Mouse (Mus musculus) frontal cortex, adult (tissue): ENCODE data around the gene Ahnak.

ENCODE experiments used
- ATAC-seq: cut with Nextera tagmentation; 2 replicates; pipeline ENCODE4 v1.9.2; 2017; ENCODE audit warnings: mild to moderate bottlenecking, moderate library complexity, mixed read lengths; ENCODE audit not compliant: low TSS enrichment

The Ahnak gene

DNA sequence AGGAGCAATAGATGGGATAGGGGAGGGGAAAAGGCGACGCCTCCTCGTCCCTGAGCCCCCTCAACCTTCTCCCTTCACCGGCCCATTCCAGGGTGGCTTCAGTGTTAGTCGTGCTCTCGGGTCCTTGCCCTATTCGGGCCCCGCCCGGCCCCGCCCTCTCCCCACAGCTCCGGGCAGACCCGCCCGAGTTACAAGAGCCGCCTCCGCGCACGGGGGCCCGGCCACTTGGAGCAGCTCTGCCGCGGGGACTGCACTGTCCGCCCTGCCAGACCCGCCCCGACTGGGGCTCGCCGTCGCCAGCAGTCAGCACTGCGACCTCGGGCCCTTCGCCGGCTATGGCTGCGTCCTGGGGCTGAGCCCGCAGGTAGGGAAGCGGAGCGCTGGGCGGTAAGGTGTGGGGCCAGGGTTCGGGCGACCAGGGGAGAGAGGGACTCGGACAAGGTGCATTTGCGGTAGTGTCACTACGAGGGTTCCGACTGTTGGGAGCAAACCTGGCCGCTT is at the start of gene Ahnak:
TSS of gene Ahnak (plus strand) at position 219 of the 501 bp plus-strand sequence.
- ATAC-seq: no peak

DNA sequence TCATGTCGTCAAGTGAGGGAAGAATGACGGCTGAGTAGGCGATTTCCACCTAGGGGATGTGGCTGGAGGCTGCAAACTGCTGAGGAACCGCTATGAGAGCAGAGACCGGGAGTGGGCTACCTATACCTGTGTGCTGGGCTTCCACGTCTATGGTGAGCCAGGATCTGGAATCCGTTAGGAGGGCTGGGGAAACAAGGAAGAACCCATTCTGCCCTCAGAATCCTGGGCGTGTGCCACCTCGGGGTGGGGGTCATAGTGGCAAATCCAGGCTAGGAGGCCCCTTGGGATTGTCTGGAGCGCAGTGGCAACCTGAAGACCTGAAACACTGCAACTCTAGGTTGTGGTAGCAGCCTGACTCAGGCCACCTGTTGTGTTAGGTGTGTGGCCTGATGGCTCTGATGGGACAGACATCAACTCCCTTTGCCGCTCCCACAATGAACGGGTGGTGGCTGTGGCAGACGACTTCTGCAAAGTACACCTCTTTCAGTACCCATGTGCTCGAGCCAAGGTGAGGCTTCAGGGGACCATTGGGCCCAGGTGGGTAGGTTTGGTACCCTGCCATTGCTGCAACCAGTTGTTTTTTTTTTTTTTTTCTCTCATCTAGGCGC is 48.5 kb upstream of the Ahnak start:
- no peak for ATAC-seq

DNA sequence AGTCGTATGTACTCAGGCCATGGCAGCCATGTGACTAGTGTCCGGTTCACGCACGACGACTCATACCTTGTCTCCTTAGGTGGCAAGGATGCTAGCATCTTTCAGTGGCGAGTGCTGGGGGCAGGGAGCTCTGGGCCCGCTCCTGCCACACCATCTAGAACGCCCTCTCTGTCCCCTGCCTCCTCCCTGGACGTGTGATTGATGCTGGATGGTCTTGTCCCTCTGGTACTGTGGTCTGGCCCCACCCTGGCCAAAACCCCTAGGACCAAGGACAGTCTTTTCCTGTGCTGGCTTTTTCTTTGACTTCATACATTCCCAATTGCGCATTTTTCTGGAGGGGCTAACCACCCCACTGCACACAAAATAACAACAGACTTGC is 48.0 kb upstream of the Ahnak start:
- ATAC-seq: no peak

DNA sequence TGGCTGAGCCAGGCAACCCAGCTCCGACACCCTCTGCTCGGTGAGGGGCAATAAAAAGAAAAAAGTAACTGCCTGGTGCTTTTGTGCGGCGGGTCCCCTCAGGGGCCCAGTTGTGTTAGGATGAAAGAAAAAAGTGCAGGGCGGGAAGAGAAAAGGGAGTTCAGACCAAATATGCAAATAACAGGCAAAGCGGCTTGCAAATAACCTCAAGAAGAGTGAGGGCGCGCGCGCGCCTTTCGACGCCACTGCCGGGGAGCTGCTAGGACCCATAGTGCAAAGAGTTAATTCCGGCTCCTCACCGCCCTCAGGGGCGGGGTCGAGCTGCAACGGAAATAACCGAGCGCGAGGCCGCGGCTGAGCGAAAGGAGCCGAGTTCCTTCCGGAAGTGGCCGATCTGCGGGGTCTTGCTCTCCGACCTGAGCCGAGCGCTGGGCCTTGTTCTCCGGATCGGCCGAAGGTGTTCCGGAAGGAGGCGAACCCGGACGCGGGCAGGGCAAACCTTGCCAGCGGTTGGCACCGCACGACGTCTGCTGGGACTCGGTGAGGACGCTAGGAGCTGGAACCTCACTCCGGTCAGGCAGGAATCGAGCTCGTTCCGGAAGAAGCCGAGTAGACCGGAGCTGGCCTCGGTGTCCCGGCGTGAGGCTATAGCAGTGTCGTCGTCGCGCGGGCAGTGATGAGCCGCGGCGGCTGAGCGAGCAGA is 47.4 kb upstream of the Ahnak start, which contains the start of gene Mta2:
TSS of gene Mta2 (plus strand) at position 361 of the 703 bp plus-strand sequence.
- ATAC-seq: peak; percentile 92

DNA sequence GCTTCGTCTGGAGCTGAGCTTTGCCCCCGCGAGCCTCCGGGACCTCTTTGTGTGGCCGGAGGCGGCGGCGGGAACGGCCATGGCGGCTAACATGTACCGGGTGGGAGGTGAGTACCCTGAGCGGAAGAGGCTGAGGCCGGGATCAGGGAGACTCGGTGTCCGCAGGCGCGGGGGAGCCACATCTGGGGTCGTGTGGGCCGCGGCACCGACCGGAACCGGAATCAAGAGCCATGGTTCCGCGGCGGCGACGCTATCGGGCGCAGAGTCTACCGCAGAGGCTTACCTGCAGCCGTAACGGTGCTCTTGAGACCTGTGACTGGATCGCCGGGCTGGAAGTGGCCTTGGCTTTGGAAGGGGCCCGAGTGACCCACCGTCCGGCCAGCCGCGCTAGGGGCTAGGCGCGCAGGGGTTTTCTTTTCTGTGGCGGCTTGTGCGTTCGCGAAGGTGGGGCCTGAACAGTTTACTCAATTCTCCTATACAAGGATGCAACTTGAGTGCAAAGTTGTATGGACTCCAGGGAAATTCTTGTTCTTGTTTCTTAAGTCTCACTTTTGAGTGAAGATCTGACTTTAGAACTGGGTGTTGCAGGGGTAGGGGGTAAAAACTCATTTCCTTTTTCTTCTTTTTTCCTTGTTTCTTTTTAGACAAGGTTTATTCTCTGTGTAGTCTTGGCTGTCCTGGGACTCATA is 46.7 kb upstream of the Ahnak start:
- ATAC-seq: peak; percentile 45

DNA sequence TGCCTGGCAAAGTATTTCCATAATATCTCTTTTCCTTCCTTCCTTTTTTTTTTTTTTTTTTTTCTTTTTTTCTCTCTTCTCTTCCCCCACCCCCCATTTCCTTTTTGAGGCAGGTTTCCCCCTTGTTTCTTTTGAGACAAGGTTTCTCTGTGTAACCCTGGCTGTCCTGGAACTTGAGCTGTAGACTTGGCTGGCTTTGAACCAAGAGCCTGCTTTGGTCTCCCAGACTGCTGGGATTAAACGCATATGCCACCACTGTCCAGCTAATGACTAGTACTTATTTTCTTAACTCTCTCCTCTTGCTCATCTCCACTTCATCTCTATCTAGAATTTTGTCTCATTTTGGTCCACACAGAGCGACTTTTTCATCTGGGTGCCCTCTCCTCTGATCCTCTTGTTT is 46.0 kb upstream of the Ahnak start:
- ATAC-seq: no peak

DNA sequence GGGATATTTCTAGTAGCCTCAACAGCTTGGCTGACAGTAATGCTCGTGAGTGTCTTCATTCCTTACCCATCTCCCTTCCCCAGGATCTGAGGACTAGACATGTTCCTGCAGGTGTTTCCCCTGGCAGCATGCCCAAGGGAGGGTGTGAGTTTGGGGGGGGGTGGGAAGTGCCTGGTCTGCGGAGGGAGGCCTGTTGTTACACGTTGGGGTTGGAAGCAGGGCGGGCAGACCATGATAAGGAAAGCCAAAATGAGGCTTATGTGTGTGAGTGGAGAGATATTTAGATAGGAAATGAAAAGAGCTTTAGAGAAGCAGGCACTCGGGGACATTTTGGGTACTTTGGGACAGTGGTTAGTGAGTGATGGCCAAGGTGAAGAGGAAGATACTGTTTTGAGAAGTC is 45.0 kb upstream of the Ahnak start:
- no peak for ATAC-seq

DNA sequence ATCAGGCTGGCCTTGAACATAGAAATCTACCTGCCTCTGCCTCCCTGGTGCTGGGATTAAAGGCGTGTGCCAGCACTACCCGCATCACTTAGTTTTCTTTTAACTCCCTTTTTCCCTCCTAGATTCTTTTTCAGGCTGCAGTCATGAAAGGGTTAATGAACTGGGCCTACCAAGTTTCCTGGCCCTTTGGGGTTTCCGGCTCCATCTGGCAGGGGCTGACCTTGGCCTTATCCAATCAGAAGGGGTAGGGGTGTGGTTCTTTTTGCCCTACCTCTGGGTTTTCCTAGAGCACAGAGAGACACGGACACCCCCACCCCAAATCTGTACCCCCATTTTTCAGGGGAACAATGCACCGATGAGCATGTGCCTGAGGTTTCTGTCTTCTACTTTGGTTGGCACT is 44.3 kb upstream of the Ahnak start:
- no peak for ATAC-seq

DNA sequence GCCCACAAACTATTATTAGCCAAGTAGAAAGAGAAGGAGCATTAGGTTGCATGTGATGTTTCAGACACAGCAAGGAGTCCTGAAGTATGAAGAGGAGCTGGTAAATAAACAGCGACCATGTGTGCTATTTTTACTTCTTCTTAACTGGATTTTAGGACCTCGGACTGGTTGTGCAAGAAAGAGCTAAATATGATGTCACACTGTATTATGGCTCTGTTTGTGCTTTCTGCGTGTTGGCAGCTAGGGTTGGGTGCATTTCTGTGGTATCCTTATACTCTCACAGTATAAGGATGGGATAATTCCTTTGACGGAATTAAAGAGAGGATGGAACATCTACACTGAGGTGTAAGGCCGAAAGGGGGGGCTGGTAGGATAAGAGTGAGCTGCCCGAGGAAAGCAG is 43.8 kb upstream of the Ahnak start:
- ATAC-seq: no peak

DNA sequence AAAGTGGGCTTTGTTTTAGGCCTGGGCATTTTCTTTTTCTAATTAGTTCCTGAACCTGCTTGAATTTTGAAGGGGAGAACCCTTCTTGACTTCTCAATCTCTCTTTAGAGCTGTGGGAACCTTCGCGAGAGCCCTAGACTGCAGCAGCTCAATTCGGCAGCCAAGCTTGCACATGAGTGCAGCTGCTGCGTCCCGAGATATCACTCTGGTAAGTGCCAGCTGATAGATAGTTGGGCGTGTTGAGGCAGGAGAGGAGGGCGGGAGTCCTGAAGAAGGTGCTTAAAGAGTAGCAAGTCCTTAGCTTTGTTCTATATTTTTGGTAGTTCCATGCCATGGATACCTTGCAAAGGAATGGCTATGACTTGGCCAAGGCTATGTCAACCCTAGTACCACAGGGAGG is 42.2 kb upstream of the Ahnak start:
- no peak for ATAC-seq

DNA sequence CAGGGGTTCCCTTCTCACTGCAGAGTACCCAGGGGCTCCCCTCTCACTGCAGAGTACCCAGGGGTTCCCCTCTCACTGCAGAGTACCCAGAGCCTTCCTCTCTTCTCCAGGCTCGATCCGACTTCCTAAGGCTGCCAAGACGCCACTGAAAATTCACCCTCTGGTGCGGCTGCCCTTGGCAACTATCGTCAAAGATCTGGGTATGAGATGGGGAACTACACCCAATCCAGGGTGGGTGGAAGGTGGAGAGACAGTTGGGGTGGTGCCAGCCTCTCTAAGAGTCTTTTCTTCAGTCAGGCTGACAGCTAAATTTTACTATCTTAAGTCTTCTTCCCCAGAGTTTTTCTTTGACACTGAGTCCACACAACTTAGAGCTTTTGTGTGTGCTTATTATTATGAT is 38.9 kb upstream of the Ahnak start:
- no peak for ATAC-seq

DNA sequence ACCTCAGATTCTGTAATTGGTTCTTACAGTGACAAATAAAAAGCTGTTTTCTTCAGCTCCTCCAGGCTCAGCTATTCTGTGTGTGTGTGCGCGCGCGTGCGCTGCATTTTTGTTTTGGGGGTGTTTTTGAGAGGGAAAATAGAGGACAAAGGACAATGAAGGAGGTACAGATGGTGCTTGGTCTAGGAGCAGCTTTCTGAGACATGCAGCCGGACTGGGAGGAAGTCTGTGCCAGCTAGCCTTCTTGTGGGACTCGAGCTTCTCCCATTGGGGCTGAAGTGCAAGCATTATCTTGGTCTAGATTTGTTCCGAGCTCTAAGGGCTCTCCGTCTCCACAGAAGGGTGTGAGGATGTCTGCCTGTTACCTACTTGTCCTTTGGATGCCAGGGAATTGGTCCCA is 36.8 kb upstream of the Ahnak start:
- no peak for ATAC-seq

DNA sequence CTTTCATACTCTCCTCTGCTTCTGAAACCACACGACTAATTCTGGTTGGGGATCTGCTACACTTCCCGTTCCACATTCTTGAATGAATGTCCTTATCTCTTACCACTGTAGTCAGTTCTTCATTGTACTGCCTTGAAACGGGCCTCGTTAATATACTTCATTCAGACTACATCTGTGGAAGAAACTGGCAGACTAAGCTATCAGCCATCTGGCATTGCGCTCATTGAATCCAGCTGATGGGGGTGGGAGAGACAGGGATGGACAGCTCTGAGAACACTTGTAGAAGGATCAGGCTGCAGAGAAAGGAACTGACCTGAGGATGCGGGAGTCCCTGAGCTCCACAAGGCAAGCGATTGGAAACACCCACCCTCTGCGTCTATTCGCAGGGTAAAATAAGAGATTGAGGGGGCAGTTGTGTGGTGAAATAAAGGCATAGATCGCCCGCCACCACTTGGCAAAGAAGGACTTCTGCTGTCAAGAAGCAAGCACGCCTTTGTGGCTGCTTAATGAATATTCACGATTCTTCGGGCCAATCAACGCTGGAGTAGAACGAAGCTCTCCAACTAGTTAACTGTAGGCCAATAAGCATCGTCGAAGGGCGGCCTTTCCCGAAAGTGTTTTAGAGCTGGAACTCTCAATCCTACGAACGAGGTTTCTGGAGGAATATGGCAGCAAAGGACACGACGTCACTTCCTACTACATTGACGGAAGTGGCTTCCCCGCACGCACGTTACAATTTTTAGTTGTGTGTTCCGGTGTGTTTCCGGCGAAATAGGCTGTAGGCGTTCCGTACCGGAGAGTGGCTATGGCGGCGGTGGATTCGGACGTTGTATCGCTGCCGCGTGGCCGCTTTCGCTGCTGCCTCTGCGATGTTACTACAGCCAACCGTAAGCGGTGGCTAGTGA is 35.7 kb upstream of the Ahnak start, which contains the start of gene Tut1:
TSS of gene Tut1 (plus strand) at position 713 of the 905 bp plus-strand sequence.
- ATAC-seq: peak; percentile 92

DNA sequence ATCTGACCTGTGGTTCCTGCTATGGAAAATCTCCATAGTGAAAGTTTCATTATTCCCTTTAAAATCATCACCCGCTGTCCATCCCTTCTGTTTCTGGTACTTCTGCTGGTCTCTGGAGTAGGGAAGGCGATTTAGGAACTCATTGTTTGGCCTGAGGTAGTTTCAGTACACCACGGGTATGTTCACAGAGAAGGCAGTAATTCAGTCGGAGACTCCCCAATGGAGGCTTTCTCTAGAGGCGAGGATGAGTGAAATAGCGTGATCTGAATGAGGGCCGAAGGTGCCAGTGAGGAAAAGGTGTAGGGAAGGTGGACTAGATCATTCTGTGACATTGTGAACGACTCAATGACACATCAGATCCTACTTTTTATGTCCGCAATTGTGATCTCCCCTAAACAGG is 34.9 kb upstream of the Ahnak start:
- no peak for ATAC-seq

DNA sequence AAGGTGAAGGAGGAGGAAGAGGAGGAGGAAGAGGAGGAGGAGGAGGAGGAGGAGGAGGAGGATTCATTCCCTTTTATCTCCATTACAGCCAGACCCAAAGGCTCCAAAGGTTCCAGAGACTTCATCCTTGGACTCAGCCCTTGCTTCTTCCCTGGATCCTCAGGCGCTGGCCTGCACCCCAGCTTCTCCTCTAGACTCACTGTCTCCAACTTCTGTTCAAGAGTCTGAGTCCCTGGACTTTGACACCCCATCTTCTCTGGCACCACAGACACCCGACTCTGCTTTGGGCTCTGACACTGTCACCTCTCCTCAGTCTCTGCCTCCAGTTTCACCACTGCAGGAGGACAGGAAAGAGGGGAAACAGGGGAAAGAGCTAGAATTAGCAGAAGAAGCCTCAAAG is 26.8 kb upstream of the Ahnak start:
- ATAC-seq: no peak

DNA sequence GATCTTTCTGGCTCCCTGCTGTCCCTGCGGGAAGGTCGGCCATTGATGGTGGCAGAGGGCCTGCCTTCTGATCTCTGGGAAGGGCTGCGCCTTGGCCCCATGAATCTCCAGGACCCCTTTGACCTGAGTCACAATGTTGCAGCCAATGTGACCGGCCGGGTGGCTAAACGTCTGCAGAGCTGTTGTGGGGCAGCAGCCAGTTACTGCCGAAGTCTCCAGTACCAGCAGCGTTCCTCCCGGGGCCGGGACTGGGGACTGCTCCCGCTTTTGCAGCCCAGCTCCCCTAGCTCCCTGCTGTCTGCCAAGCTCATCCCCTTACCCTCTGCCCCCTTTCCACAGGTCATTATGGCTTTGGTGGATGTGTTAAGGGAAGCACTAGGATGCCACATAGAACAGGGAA is 24.0 kb upstream of the Ahnak start:
- ATAC-seq: no peak

DNA sequence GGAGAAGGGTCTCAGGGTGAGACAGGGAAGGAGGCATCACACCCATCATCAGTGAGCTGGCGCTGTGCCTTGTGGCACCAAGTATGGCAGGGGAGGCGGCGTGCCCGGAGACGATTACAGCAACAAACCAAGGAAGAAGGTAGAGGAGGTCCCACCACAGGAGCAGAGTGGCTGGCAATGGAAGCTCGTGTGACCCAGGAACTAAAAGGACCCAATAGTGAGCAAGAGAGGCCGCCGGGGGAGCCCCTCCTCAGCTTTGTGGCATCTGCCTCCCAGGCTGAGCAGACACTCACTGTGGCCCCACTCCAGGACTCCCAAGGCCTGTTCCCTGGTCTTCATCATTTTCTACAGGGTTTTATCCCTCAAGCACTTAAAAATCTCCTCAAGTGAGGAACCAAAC is 23.3 kb upstream of the Ahnak start:
- no peak for ATAC-seq

DNA sequence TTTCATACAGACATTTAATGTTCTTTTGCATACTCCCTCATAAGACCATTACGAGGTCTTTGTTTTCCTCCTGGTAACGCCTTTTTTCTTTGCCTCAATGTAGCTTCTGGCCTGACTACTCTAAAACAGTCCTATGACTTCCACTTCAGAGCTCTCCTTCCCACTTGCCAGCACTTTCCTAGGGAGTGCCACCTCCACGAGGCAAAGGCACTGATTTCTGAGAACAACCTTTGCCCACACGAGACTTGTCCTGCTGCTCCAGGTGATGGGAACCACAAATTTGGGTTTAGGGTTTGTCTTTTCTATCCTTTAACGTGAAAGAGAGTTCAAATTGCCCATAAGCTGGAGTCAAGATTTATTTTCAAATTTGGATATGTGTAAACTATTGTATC is 22.9 kb upstream of the Ahnak start:
- ATAC-seq: no peak

DNA sequence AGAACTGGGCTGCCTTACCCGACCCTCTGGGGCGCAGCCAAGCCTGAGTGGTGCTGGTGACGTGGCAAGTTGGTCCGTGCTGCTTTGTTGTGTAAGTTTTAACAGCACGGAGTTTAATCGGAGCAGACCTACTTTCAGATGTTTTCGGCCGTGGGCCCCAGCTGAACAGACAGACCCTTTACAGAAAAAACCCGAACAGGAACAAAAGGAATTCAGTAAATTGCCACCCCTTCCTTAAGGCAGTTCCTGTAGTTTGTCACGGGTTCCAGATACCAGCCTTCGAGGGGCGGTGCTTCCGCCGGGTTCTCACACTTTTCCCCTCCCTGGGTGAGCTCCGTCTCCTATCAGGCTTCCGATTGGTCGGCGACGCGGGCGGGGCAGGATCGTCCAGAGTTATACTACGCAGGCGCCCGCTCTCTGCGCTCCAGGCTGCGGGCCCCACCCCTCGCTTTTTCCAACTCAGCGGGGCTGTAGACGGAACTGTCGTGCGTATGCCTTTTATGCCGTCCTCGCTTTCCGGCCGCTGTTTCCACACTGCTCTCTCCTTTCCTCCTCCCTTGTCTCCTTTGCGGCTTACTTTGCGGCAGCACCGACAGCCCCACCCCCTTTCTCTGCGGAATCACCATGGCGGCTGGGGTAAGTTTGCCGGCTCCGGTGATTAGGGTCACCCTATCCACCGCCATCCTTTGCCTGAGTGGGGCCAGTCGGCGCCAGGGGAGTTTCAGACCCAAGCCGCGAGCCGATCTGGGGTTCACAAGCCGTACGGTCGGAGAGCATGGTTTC is 22.3 kb upstream of the Ahnak start, which contains the start of gene Eef1g:
TSS of gene Eef1g (plus strand) at position 452 of the 783 bp plus-strand sequence.
- peak; percentile 94 for ATAC-seq

DNA sequence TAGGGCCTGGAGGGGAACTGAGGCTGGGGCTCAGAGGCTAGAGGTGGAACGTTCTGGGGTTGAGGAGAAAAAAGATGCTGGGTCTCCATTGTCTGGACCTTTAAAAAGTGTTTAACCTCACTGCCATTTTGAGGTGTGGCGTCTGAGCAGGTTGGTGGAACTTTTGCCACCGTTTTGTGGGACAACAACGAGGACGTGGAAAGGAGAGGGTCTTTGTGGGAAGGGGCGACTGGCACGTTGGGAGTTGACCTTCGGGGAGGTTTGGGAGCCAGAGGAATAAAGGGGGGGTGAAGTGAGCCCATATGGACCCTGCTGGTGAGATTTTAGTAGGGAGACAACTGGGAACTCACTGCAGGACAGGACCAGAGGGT is 21.7 kb upstream of the Ahnak start:
- no peak for ATAC-seq

DNA sequence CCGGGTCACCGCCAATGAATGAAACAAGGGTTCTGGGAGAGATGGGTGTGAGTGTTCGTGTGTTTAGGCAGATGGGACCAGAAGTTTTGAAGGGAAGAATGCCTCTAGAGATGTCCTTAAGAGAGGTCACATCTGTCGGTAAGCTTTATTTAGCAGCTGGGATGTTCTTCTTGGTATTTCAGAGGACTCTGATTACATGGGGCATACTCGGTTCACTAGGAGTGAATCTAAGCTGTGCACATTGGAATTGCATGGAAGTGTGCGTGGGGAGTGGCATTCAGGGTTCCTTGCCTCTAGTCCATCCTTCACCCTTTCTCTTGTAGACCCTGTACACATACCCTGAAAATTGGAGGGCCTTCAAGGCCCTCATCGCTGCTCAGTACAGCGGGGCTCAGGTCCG is 21.2 kb upstream of the Ahnak start:
- ATAC-seq: no peak
